Mouse (Mus musculus) megakaryocyte, embryonic 14.5 days (primary cell): ENCODE measurements at regions not wholly inside any gene's neighbourhood (a gene's known extent, or its start where the extent isn't known, plus 50 kb on each side); places are given as distances from the start of the nearest gene placed in this dataset.

Experiments used
- FLI1 ChIP-seq: IDR thresholded peaks from 2 replicates; pipeline ENCODE4 v1.6.1; 2012; ENCODE audit warnings: low read length, inconsistent platforms, mixed read lengths
- GATA1 ChIP-seq: IDR thresholded peaks from 3 replicates; pipeline ENCODE4 v1.6.1; 2012; ENCODE audit warnings: mixed read lengths, low read length, inconsistent platforms, borderline replicate concordance

GRCm38 (mm10) chr3:143242691-143243090 lies 360.9 kb upstream of the Pkn2 start:
- TF ChIP-seq GATA1 (no peak), FLI1 (no peak)
